21 mouse cellular contexts compared by ENCODE assay signal in genomic region chr16:27526669-27527068, GRCm38 (mm10).
A peak's percentile ranks its signal among the peaks of the same experiment; 100 is the strongest.
DNase-seq lines count a peak whose midpoint lies in the region; ATAC-seq and TF ChIP-seq lines count a peak whose summit lies in the region.
"Had no signal": no experiment of that assay in that cellular context is flagged by ENCODE, and none has a peak within 500 bp of the region (broad histone marks: within the 10 kb centered on the region; RNA-seq: fewer than 3 reads in every experiment).

No protein-coding gene starts in this region.

- no peaks in the 10 kb centered on the region for H3K27me3 ChIP-seq in hindbrain, postnatal 0 days (ENCODE audit: insufficient read depth, low read length)
- no peaks in the 10 kb centered on the region for H3K27me3 ChIP-seq in hindbrain, embryonic 11.5 days (ENCODE audit: control insufficient read depth, insufficient read depth, low read length)
- H3K27me3 ChIP-seq in lung, embryonic 14.5 days (ENCODE audit: insufficient read depth, low read length) = no peaks in the 10 kb centered on the region
- H3K27me3 ChIP-seq in lung, postnatal 0 days (replicated peaks; ENCODE audit: insufficient read depth, low read length) = no peaks in the 10 kb centered on the region
- H3K27me3 ChIP-seq: embryonic facial prominence, embryonic 13.5 days; forebrain, embryonic 13.5 days; heart, embryonic 15.5 days had no signal

- no peak for ATAC-seq in hindbrain, postnatal 0 days
- ATAC-seq in hindbrain, embryonic 11.5 days (ENCODE audit: low FRiP score) = no peak
- no peak for ATAC-seq in lung, embryonic 14.5 days (ENCODE audit: insufficient read depth)
- no peak for ATAC-seq in lung, postnatal 0 days
- ATAC-seq: CD4-positive, CD25-positive, alpha-beta regulatory T cell, adult 4 months; forebrain, embryonic 13.5 days had no signal

- H3K27ac ChIP-seq in hindbrain, postnatal 0 days = no peak overlapping the region
- no peak overlapping the region for H3K27ac ChIP-seq in hindbrain, embryonic 11.5 days (ENCODE audit: low read depth, low read length)
- H3K27ac ChIP-seq in lung, embryonic 14.5 days (ENCODE audit: low read depth) = no peak overlapping the region
- H3K27ac ChIP-seq in lung, postnatal 0 days (ENCODE audit: low read length) = no peak overlapping the region
- H3K27ac ChIP-seq: embryonic facial prominence, embryonic 13.5 days; forebrain, embryonic 13.5 days; heart, embryonic 10.5 days; heart, embryonic 15.5 days; hindbrain, embryonic 14.5 days had no signal

- TF ChIP-seq EP300 in lung, postnatal 0 days (IDR thresholded peaks at IDR 0.05) = no peak

- H3K4me3 ChIP-seq in hindbrain, postnatal 0 days (ENCODE audit: low read length) = no peak overlapping the region
- H3K4me3 ChIP-seq in hindbrain, embryonic 11.5 days (ENCODE audit: low read depth, low read length) = no peak overlapping the region
- H3K4me3 ChIP-seq in lung, embryonic 14.5 days (ENCODE audit: low read depth, low read length) = no peak overlapping the region
- H3K4me3 ChIP-seq in lung, postnatal 0 days (ENCODE audit: low read depth, low read length) = no peak overlapping the region
- H3K4me3 ChIP-seq: embryonic facial prominence, embryonic 13.5 days; forebrain, embryonic 13.5 days; heart, embryonic 10.5 days; heart, embryonic 15.5 days had no signal

- H3K4me2 ChIP-seq in hindbrain, postnatal 0 days (ENCODE audit: low read depth, low read length) = no peak overlapping the region
- H3K4me2 ChIP-seq in hindbrain, embryonic 11.5 days (replicated peaks; ENCODE audit: low read depth, low read length) = no peak overlapping the region
- H3K4me2 ChIP-seq in lung, embryonic 14.5 days = no peak overlapping the region
- no peak overlapping the region for H3K4me2 ChIP-seq in lung, postnatal 0 days (replicated peaks; ENCODE audit: low read depth, low read length)
- H3K4me2 ChIP-seq: embryonic facial prominence, embryonic 13.5 days; forebrain, embryonic 13.5 days; heart, embryonic 15.5 days; hindbrain, embryonic 14.5 days had no signal

- peak; percentile 26; the same call in 1 of the 2 replicates for TF ChIP-seq CTCF in hindbrain, postnatal 0 days (IDR thresholded peaks at IDR 0.05; ENCODE audit: low read depth)
- no peak for TF ChIP-seq CTCF in lung, embryonic 14.5 days (IDR thresholded peaks at IDR 0.05; ENCODE audit: low read depth)
- TF ChIP-seq CTCF in lung, postnatal 0 days (IDR thresholded peaks at IDR 0.05) = no peak

- 0 out of 2 replicates have a peak, but pooled peaks cover 6% of the 10 kb centered on the region for H3K4me1 ChIP-seq in hindbrain, postnatal 0 days (ENCODE audit: insufficient read depth, low read length)
- no peaks in the 10 kb centered on the region for H3K4me1 ChIP-seq in hindbrain, embryonic 11.5 days (replicated peaks; ENCODE audit: control insufficient read depth, insufficient read depth, low read length)
- no peaks in the 10 kb centered on the region for H3K4me1 ChIP-seq in lung, embryonic 14.5 days (ENCODE audit: insufficient read depth)
- no peaks in the 10 kb centered on the region for H3K4me1 ChIP-seq in lung, postnatal 0 days (ENCODE audit: insufficient read depth, low read depth, low read length)
- H3K4me1 ChIP-seq: heart, embryonic 15.5 days had no signal

- no peaks in the 10 kb centered on the region for H3K9me3 ChIP-seq in hindbrain, postnatal 0 days (ENCODE audit: low read length)
- no peaks in the 10 kb centered on the region for H3K9me3 ChIP-seq in hindbrain, embryonic 11.5 days (ENCODE audit: control insufficient read depth, low read length)
- no peaks in the 10 kb centered on the region for H3K9me3 ChIP-seq in lung, embryonic 14.5 days (ENCODE audit: low read depth, low read length)
- H3K9me3 ChIP-seq in lung, postnatal 0 days (ENCODE audit: low read length) = no peaks in the 10 kb centered on the region
- H3K9me3 ChIP-seq: embryonic facial prominence, embryonic 13.5 days; forebrain, embryonic 13.5 days; heart, embryonic 10.5 days; heart, embryonic 15.5 days had no signal

- DNase-seq in embryo, embryonic 10 days (ENCODE audit: low spot score) = peak; percentile 7
- no peak for DNase-seq in embryo, embryonic 9.5 days (ENCODE audit: extremely low spot score)
- no peak for DNase-seq in hindbrain, postnatal 0 days (ENCODE audit: low spot score)
- DNase-seq in hindbrain, embryonic 11.5 days (ENCODE audit: low spot score) = no peak
- peak; percentile 19 for DNase-seq in lung, embryonic 14.5 days
- DNase-seq in lung, postnatal 0 days (ENCODE audit: low spot score) = no peak
- no peak for DNase-seq in ovary, postnatal 14 days (ENCODE audit: low spot score)
- DNase-seq: adrenal gland, postnatal 14 days; B cell, adult 2 months; cerebellum, adult 18-20 months; cerebellum, adult 9-11 months; cerebellum, postnatal 36 days; gastrocnemius, postnatal 10 days; heart, adult 18-20 months; heart, postnatal 14 days had no signal

- 45% methylated on average over 1 of the region's 1 CpGs for WGBS in hindbrain, postnatal 0 days
- WGBS in hindbrain, embryonic 11.5 days = 68% methylated on average over 1 of the region's 1 CpGs
- 33% methylated on average over 1 of the region's 1 CpGs for WGBS in lung, embryonic 14.5 days
- 27% methylated on average over 1 of the region's 1 CpGs for WGBS in lung, postnatal 0 days

- no peak overlapping the region for H3K9ac ChIP-seq in hindbrain, postnatal 0 days (replicated peaks; ENCODE audit: low read length)
- H3K9ac ChIP-seq in hindbrain, embryonic 11.5 days (ENCODE audit: low read depth, low read length) = no peak overlapping the region
- H3K9ac ChIP-seq in lung, embryonic 14.5 days = no peak overlapping the region
- H3K9ac ChIP-seq in lung, postnatal 0 days (replicated peaks; ENCODE audit: low read depth) = no peak overlapping the region
- H3K9ac ChIP-seq: embryonic facial prominence, embryonic 13.5 days; forebrain, embryonic 13.5 days; heart, embryonic 15.5 days; hindbrain, embryonic 14.5 days had no signal

- no peaks in the 10 kb centered on the region for H3K36me3 ChIP-seq in hindbrain, postnatal 0 days (ENCODE audit: insufficient read depth, low read length)
- H3K36me3 ChIP-seq in hindbrain, embryonic 11.5 days (ENCODE audit: control insufficient read depth, insufficient read depth, low read length) = no peaks in the 10 kb centered on the region
- H3K36me3 ChIP-seq in lung, embryonic 14.5 days (ENCODE audit: insufficient read depth) = no peaks in the 10 kb centered on the region
- H3K36me3 ChIP-seq in lung, postnatal 0 days (ENCODE audit: insufficient read depth, low read length) = no peaks in the 10 kb centered on the region
- H3K36me3 ChIP-seq: embryonic facial prominence, embryonic 13.5 days; heart, embryonic 10.5 days; heart, embryonic 15.5 days had no signal

Comparison
In these comparisons a context has a peak if more than half of its experiments do, and no peak if none do; other contexts are left out.
1. DNase-seq: peak in embryo, embryonic 10 days (single experiment) and lung, embryonic 14.5 days (single experiment); none in embryo, embryonic 9.5 days (single experiment), hindbrain, postnatal 0 days (single experiment), hindbrain, embryonic 11.5 days (single experiment), lung, postnatal 0 days (single experiment) and ovary, postnatal 14 days (single experiment).